Mouse (Mus musculus) testis, adult 2 months (tissue): ENCODE measurements around the gene Bub3.

Experiments used
- CTCF ChIP-seq: fragments of 200-500 bp; IDR thresholded peaks from 2 replicates; pipeline ENCODE4 v1.5.1; 2012; ENCODE audit warnings: low read depth, mild to moderate bottlenecking, inconsistent platforms, low read length, moderate library complexity; ENCODE audit not compliant: control insufficient read depth, insufficient read depth, insufficient replicate concordance
- POLR2A ChIP-seq: fragments of 200-500 bp; IDR thresholded peaks from 2 replicates; pipeline ENCODE4 v1.6.1; 2012; ENCODE audit warnings: low read depth, mild to moderate bottlenecking, inconsistent platforms, low read length, moderate library complexity; ENCODE audit not compliant: control insufficient read depth

DNA sequence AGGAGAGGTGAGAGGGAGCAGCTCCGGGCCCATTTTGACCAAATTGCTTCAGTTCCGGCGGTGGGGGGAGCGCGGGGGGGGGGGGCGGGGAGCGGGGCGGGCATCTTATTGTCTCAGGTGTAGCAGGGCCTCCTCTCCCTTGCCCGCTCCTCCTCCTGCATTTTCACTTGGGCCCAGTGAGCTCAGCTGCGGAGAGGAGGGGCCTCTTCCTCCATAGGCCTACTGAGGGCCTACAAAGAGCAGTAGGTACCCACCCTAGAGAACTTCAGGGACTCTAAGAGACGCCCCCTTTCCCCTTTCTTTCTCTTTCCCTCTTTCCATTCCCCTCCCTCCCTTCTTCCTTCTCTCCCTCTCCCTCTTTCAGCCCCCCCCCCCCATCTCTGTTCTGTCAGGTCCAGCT, 43.2 kb downstream of the Bub3 start:
- TF ChIP-seq CTCF (no peak), POLR2A (no peak)
